Mouse (Mus musculus) lung, embryonic 16.5 days (tissue): ENCODE results near the gene Eml6. TPM values are rescaled to one million over a fixed set of nuclear protein-coding genes. Genes with fewer than 3 reads are reported as not detected.

Source experiments
- ATAC-seq: fragments of 200-750 bp; cut with Nextera tagmentation; 2 replicates; pipeline ENCODE4 v1.8.0; 2017; ENCODE audit warnings: low read depth, mild to moderate bottlenecking, moderate library complexity
- H3K27ac ChIP-seq: fragments of 300-500 bp; sonication (generic); 2 replicates; pipeline ENCODE4 v1.5.1; 2014; ENCODE audit warnings: mild to moderate bottlenecking, control low read depth, low read length
- H3K27me3 ChIP-seq: fragments of 300-500 bp; sonication (generic); 2 replicates; pipeline ENCODE4 v1.6.1; 2014; ENCODE audit warnings: low read depth, low read length, mixed read lengths; ENCODE audit not compliant: control insufficient read depth, insufficient read depth
- H3K36me3 ChIP-seq: fragments of 300-500 bp; sonication (generic); 2 replicates; pipeline ENCODE4 v1.6.1; 2014; ENCODE audit warnings: low read length; ENCODE audit not compliant: control insufficient read depth, insufficient read depth
- H3K4me1 ChIP-seq: fragments of 300-500 bp; sonication (generic); replicated peaks from 2 replicates; pipeline ENCODE4 v1.6.1; 2014; ENCODE audit warnings: low read length, mixed read lengths; ENCODE audit not compliant: control insufficient read depth, insufficient read depth
- H3K4me2 ChIP-seq: fragments of 300-500 bp; sonication (generic); 2 replicates; pipeline ENCODE4 v1.6.1; 2014; ENCODE audit warnings: low read depth, low read length, control low read depth
- H3K4me3 ChIP-seq: fragments of 300-500 bp; sonication (generic); 2 replicates; pipeline ENCODE4 v1.5.1; 2014; ENCODE audit warnings: mild to moderate bottlenecking, low read length, control low read depth
- H3K9ac ChIP-seq: fragments of 300-500 bp; sonication (generic); 2 replicates; pipeline ENCODE4 v1.6.1; 2014; ENCODE audit warnings: low read length, control low read depth
- H3K9me3 ChIP-seq: fragments of 300-500 bp; sonication (generic); 2 replicates; pipeline ENCODE4 v1.6.1; 2016; ENCODE audit warnings: low read length; ENCODE audit not compliant: control insufficient read depth
- WGBS: fragments of 180-500 bp; shearing (Covaris S2); extraction: QIAGEN DNeasy Blood & Tissue Kit; methylation state at CpG from one replicate; pipeline ENCODE4 v1.1.7; 2014; 5-methylcytosine and 5-hydroxymethylcytosine counted together
- polyA plus RNA-seq: library from polyadenylated mRNA; unstranded; fragments of >200 nt; fragmentation: Nextera tagmentation; extraction: Ambion mirVana; gene quantifications from 2 replicates; pipeline ENCODE4 v1.2.1, GENCODE M21; 2015

Eml6 gene
- polyA plus RNA-seq, 1 experiment from 2014 or later, result 0.25 TPM

DNA sequence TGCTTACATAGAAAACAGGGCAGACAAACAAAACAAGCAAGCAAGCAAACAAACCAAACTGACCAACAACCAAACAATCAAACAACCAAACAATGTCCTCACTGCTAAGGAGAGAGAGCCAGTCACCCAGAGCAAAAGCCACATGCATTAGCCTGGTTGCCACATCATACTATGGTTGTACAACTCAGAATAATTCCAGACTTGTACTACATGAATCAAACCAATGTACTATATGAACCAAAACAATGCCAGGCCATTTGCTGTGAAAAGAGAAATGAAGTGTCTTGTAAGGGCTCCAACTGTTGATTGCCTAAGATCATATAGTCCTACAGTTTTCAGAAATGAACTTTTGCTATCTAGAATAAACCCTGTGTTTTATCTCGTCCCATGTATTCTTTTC lies 237.3 kb downstream of the Eml6 start:
- 28% methylated on average over 1 of the region's 1 CpGs for WGBS
- H3K4me2 ChIP-seq, result no peak overlapping the region
- no peak overlapping the region for H3K4me3 ChIP-seq
- H3K9me3 ChIP-seq, result no peaks in the 10 kb centered on the region
- no peaks in the 10 kb centered on the region for H3K36me3 ChIP-seq
- no peak overlapping the region for H3K27ac ChIP-seq
- H3K27me3 ChIP-seq, result no peaks in the 10 kb centered on the region
- ATAC-seq, result peak; percentile 52; the same call in 1 of the 2 replicates
- no peaks in the 10 kb centered on the region for H3K4me1 ChIP-seq
- no peak overlapping the region for H3K9ac ChIP-seq

DNA sequence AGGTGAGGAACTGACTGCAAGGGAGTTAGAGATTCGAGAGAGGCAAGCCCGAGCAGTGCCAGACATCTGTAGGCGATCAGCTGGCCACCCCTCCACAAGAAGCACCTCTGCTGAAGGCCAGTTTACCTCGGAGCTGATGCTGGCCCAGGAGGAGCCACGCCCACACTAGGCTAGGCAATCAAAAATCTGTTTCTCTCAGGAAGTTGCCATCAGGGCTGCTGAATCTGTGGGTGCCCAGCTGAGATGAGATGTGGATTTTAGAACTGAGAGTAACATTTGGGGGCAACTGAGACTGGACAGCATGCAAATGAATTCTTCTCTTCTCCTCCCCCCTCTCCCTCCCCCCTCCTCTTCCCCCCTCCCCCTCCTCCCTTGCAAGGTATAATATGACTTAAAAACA lies 238.4 kb downstream of the Eml6 start:
- Histone ChIP-seq H3K9me3 (no peaks in the 10 kb centered on the region), H3K36me3 (no peaks in the 10 kb centered on the region), H3K9ac (no peak overlapping the region), H3K4me1 (no peaks in the 10 kb centered on the region), H3K4me2 (no peak overlapping the region), H3K27ac (no peak overlapping the region), H3K4me3 (no peak overlapping the region), H3K27me3 (no peaks in the 10 kb centered on the region)
- no peak for ATAC-seq
- 11% methylated on average over 5 of the region's 5 CpGs for WGBS

DNA sequence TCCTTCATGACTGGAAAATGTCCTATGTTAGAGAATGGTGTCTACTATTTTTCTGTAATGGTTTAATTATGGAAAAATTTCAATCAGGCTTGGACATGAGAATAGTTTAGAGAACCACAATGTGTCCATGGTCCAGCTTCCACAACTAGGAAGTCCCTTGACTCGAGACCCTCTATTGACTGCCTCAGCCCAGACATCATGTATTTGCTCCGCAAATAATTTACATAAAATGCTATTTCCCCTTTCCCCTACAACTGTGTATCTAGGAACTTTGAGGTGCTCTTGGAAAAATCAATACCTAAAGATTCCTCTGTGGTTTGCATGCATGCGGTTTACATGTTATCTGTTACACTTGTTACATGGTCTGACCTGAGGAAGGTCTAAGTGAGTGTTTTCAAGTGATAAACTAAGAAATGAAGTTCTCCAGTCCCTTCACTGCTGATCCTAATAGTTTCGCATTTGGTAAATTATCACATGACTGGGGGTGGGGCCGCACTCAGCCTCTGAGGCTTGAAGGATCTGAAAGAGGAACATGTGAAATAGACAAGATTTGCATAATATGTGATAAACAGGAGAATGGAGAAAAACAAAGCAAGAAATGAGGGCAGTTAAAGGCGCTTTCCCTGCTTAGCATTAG lies 239.1 kb downstream of the Eml6 start:
- Histone ChIP-seq H3K9me3 (no peaks in the 10 kb centered on the region), H3K4me2 (no peak overlapping the region), H3K27me3 (no peaks in the 10 kb centered on the region), H3K4me3 (no peak overlapping the region), H3K4me1 (no peaks in the 10 kb centered on the region), H3K36me3 (no peaks in the 10 kb centered on the region), H3K9ac (no peak overlapping the region), H3K27ac (no peak overlapping the region)
- ATAC-seq, result no peak
- 74% methylated on average over 6 of the region's 6 CpGs for WGBS

DNA sequence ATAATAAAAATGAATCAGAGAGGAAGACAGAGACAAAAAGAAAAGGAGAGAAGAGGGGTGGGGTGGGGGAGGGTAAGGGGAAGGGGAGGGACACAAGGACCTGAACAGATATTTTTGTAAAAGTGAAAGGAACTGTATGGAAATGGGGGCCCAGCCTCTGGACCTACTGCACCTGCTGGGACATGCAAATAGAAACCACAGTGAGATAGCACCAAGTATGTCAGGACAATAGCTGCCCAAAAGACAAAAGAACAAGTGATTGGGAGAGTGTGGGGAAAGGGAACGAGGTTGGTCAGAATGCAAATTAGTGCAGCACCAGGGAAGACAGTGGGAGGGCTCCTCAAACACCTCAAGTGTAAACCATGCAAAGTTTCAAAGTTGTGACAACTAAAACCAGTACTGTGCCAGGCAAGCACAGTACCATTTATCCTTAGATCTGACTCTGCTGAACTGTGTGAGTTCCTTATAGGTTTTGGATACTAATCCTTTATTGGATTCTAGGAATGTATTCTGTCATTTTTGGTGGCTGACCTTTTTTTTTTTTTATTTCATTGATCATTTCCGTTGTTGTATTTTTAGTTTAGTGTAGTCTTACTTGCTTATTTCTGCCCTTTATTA lies 246.3 kb downstream of the Eml6 start:
- H3K27ac ChIP-seq, result no peak overlapping the region
- no peak overlapping the region for H3K4me3 ChIP-seq
- WGBS, result 41% methylated on average over 2 of the region's 2 CpGs
- no peak overlapping the region for H3K9ac ChIP-seq
- no peaks in the 10 kb centered on the region for H3K9me3 ChIP-seq
- no peaks in the 10 kb centered on the region for H3K4me1 ChIP-seq
- H3K4me2 ChIP-seq, result no peak overlapping the region
- H3K36me3 ChIP-seq, result no peaks in the 10 kb centered on the region
- no peaks in the 10 kb centered on the region for H3K27me3 ChIP-seq
- no peak for ATAC-seq

DNA sequence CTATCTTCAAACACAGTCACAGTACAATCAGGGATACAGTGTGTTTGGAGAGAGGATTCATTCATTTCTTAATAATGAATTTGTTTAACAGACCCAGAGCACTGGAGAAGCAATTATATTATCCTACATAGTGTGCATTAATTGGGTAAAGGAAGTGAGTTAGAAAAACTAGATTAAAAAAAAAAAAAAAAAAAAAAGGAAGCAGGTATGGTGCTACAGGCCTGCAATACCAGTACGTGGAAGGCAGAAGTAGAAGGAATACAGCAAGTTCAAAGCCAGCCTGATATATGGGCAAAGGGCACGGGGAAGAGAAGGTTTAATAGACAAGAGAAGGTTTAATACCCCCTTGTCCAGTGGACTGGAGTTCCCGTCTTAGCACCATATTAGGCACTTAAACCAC lies 246.9 kb downstream of the Eml6 start:
- no peak overlapping the region for H3K4me2 ChIP-seq
- no peak for ATAC-seq
- no peaks in the 10 kb centered on the region for H3K4me1 ChIP-seq
- 59% methylated on average over 3 of the region's 3 CpGs for WGBS
- no peak overlapping the region for H3K9ac ChIP-seq
- H3K9me3 ChIP-seq, result no peaks in the 10 kb centered on the region
- no peaks in the 10 kb centered on the region for H3K36me3 ChIP-seq
- H3K27ac ChIP-seq, result no peak overlapping the region
- no peak overlapping the region for H3K4me3 ChIP-seq
- H3K27me3 ChIP-seq, result no peaks in the 10 kb centered on the region

DNA sequence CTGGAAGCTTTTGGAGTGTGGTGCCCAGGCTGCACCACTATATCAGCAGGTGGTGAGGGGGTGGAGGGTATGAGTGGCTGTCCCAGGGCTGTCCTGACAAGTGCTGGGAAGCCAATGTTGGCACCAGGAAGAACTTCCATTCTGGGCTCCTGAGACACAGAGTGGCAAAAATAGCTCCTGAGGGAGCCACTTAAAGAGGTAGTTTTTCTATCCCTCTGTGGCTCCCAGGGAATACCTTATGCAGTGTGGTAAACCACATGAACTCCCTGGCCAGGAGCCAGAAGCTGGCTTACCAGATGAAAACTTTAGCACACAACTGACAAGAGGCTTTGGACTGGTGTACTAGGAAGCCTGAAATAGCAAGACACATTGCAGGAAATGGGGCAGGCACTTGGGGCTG lies 247.9 kb downstream of the Eml6 start:
- no peak overlapping the region for H3K9ac ChIP-seq
- no peak overlapping the region for H3K4me3 ChIP-seq
- no peak overlapping the region for H3K27ac ChIP-seq
- H3K9me3 ChIP-seq, result no peaks in the 10 kb centered on the region
- ATAC-seq, result 0 out of 2 replicates have a peak, but pooled peaks have one; percentile 26
- H3K36me3 ChIP-seq, result no peaks in the 10 kb centered on the region
- no peaks in the 10 kb centered on the region for H3K27me3 ChIP-seq
- H3K4me2 ChIP-seq, result no peak overlapping the region
- H3K4me1 ChIP-seq, result no peaks in the 10 kb centered on the region

DNA sequence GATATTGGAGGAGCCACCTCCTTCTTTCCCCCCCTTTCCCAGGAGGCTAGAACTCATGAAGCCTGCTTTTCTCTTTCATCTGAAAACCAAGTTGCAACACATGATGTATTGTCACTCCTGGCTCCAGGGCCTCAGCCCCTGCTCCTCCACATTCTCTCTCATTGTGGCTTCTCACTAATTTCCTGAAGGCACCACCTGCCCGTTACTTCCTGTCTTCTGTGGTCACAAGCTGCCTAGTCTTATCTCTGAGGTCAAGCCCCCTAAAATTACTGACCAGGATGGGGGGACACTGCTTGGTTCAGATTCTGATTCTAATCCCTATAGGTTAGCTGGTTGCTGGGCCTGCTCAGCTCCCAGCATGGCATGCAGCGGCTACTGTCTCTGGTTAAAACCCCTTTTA lies 251.1 kb downstream of the Eml6 start:
- Histone ChIP-seq H3K4me2 (no peak overlapping the region), H3K4me1 (no peaks in the 10 kb centered on the region), H3K27ac (no peak overlapping the region), H3K4me3 (no peak overlapping the region), H3K27me3 (no peaks in the 10 kb centered on the region), H3K9ac (no peak overlapping the region), H3K9me3 (no peaks in the 10 kb centered on the region), H3K36me3 (no peaks in the 10 kb centered on the region)
- 63% methylated on average over 2 of the region's 2 CpGs for WGBS
- ATAC-seq, result no peak

DNA sequence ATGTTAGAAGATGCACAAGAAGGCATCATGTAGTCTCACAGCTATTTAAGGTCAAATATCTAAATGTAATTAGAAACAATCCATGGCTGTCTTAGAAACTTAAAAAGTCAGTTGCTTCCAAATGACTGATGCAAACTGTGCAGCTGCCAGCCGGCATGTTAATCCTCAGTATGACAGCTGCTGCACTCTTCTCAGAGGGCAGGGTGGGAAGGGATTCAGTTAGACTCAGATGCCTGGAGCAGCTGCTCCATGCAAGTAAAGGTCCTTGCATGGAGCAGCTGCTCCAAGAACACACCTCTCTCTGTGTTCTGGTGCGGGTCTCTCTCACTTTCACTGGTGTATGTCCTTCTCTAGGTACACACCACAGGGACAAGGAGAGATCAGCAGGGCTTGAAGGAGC lies 251.5 kb downstream of the Eml6 start:
- 38% methylated on average over 2 of the region's 2 CpGs for WGBS
- ATAC-seq, result no peak

DNA sequence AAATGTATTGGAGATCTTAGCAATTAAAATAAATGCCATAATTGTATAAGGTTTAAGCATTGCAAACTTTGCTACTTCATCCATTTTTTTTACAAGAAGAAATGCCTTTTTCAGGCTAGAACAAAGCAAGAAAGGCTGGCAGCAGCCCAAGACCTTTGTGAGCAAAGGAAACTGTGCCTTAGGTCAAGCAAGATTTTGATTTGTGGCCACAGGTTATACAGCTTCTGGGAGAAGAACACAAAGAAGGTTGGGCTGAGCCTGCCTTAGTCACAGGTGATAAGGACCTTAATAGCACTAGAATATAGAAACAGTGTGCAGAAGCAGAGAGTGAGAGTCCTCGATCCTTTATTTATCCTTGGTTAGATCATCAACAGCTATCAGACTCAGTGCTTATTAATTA lies 253.6 kb downstream of the Eml6 start:
- WGBS, result 51% methylated on average over 1 of the region's 1 CpGs
- no peaks in the 10 kb centered on the region for H3K4me1 ChIP-seq
- no peak for ATAC-seq

More for the DNA sequence above, 251.5 kb downstream of the Eml6 start:
- Histone ChIP-seq H3K36me3 (no peaks in the 10 kb centered on the region), H3K9ac (no peak overlapping the region), H3K4me2 (no peak overlapping the region), H3K9me3 (no peaks in the 10 kb centered on the region), H3K4me3 (no peak overlapping the region), H3K4me1 (no peaks in the 10 kb centered on the region), H3K27me3 (no peaks in the 10 kb centered on the region), H3K27ac (no peak overlapping the region)

More for the DNA sequence above, 253.6 kb downstream of the Eml6 start:
- H3K36me3 ChIP-seq, result no peaks in the 10 kb centered on the region
- no peak overlapping the region for H3K4me2 ChIP-seq
- no peak overlapping the region for H3K4me3 ChIP-seq
- no peaks in the 10 kb centered on the region for H3K27me3 ChIP-seq
- H3K9me3 ChIP-seq, result no peaks in the 10 kb centered on the region
- no peak overlapping the region for H3K27ac ChIP-seq
- H3K9ac ChIP-seq, result no peak overlapping the region
